Mouse (Mus musculus) spleen, postnatal 4 days (tissue): ENCODE data around the gene Tmprss7.

ENCODE experiments used
- DNase-seq, 2 experiments: peaks; one replicate each; pipeline ENCODE4 v3.0.0; 2022; ENCODE audit warnings: low spot score in 2 of 2

Gene Tmprss7

DNA sequence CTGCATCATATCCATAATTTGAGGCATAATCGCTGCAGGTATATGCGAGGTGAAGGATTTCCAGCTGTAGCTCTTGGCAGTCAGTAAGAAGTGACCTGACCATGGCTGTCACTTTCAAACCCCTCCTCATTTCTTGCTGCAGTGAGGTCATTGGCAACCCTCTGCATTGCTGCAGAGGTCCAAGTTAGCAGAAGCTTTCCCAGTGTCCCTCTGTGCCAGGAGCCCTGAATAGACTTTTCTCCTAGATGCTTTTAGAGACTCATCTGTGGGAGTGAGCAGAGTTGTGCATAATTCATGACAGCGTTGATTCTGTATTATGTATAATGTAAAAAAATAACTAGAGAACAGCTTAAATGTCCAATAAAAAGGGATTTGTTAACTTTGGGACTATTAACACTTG lies 8.2 kb downstream of the Tmprss7 start:
- no peak for DNase-seq

DNA sequence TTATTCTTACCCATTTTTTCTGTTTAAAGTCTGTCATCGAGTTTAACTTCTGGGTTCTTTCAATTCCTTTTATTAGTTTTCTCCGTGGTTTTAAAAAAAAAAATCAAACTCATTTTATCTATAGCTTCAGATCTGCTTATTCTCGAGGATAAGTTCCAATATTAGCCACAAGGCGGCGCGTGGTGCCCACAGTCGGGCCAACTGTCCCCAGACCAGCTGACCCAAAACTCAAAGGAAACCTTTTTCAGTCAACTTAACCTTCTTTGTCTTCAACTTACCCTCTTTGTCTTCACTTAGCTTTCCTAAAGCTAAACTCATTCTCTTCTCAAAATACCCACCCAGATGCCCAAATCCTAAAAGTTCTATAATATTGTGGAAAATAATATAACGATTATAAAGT lies 8.6 kb downstream of the Tmprss7 start:
- peak; percentile 37 to 75 for DNase-seq

- DNase-seq: no peak
Observed at GRCm38 (mm10) chr16:45676462-45676861, 17.0 kb downstream of the Tmprss7 start.

DNA sequence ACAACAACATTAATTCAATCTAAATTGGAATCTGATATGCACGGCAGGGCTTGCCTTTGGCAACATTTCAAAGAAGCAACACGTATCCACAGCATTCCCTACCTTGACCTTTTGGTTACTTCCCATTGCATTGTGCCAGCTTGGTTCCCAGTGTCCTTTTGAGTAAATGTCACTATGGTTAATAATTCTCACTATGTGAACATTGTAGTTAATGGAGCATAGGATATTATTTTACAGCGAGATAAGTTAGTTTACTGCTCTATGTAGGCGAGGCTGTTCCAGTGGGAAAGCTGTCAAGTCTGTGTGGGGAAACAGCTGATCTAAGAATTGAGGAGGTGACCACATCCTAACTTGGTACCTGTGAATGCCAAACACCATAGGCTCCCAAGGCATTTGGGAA lies 23.5 kb downstream of the Tmprss7 start:
- no peak for DNase-seq

GRCm38 (mm10) chr16:45668178-45668577 lies 25.3 kb downstream of the Tmprss7 start:
- DNase-seq: no peak

GRCm38 (mm10) chr16:45666136-45666535 lies 27.3 kb downstream of the Tmprss7 start:
- DNase-seq: no peak

- DNase-seq: no peak
Observed at GRCm38 (mm10) chr16:45662381-45662780, 31.1 kb downstream of the Tmprss7 start.

DNA sequence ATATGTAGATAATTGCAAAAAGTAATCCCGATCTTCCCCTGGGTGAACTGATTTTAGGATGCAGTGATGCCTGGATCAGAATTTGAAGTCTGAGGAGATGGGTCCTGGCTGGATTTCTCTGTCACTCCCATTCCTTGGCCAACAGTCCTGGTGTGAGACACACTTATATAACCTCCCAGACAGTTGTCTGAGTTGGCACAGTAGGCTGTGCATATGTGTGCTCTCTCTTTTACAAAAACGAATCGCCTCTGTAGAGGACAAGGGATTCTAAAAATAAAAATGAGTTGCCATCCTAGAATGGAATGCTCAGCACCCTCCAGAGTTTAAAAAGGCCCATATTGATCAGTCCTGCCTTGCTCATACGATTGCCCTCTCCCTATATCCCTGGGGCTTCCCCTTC lies 33.9 kb downstream of the Tmprss7 start:
- no peak for DNase-seq

DNA sequence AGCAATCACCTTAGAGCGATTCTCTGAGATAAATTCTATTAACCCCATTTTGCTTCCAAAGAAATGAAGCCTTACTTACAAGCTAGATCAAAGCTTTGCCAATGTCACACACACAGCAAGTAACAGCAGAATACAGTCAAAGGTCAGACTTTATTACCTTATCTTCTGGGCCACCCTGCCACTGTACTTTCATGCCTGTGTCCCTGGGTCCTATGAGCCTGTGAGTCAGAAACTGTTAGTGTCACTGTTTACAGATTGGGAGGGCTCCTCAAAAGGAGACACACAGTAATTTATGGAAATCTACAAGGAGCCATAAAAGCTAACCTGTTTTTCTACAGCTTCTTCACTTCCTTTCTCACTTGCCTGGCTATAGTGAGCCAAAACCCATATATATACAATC lies 35.2 kb downstream of the Tmprss7 start:
- no peak for DNase-seq

DNA sequence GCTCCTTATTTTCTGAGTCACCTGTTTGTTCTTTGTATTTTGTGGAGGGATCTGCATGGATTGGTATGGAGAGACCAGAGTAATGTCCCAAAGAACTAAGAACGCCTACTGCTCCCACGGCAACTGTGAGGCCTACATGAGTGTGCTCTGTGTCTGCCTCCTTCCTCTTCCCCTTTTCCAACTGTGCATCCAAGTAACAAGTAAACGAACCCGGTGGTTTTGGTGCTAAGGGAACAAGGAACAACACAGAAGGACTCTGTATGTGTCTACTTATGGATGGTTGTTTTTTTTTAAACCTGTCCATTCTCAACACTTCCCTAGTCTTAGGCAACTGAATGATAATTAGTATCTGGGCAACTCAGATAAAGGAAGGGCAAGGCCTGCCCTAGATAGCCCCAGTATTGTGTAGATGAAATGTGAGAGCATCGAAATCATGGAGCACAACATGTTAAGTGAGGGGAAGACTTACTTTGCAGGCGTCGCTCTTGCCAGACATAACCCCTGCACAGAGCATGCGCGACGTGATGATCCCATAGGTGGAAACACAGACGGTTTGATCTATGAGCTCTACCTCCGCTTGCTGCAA lies 35.8 kb downstream of the Tmprss7 start:
- DNase-seq: no peak

- no peak for DNase-seq
Observed at GRCm38 (mm10) chr16:45654465-45654864, 39.0 kb downstream of the Tmprss7 start.

- DNase-seq: peak in 1 of 2 experiments; percentile 63
Observed at GRCm38 (mm10) chr16:45653934-45654332, 39.5 kb downstream of the Tmprss7 start, which contains the start of gene BC016579. Gene BC016579, minus strand, starts transcription at chr16:45654068.

GRCm38 (mm10) chr16:45653009-45653933 lies 40.2 kb downstream of the Tmprss7 start:
- DNase-seq: no peak

GRCm38 (mm10) chr16:45651497-45651896 lies 42.0 kb downstream of the Tmprss7 start:
- DNase-seq: no peak

GRCm38 (mm10) chr16:45644380-45644779 lies 49.1 kb downstream of the Tmprss7 start:
- no peak for DNase-seq

DNA sequence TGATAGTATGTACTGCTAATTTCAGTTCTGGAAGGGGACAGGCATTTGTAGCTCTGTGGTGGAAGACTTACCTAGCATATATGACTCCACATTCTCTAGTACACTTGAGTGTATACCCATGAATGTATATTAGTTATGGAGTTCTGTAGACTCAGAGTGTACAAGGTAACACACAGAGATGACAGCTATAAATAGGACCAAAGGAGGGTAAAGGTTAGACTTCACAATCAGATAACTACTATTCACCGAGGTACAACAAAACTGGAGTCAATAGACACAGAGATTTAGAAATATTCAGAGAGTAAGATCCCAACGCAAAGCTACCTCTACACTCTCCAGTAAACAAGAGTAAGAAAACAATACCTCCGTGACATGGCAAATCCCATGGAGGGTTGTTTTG lies 49.5 kb downstream of the Tmprss7 start:
- DNase-seq: no peak

GRCm38 (mm10) chr16:45641301-45641700 lies 52.2 kb downstream of the Tmprss7 start:
- DNase-seq: no peak

DNA sequence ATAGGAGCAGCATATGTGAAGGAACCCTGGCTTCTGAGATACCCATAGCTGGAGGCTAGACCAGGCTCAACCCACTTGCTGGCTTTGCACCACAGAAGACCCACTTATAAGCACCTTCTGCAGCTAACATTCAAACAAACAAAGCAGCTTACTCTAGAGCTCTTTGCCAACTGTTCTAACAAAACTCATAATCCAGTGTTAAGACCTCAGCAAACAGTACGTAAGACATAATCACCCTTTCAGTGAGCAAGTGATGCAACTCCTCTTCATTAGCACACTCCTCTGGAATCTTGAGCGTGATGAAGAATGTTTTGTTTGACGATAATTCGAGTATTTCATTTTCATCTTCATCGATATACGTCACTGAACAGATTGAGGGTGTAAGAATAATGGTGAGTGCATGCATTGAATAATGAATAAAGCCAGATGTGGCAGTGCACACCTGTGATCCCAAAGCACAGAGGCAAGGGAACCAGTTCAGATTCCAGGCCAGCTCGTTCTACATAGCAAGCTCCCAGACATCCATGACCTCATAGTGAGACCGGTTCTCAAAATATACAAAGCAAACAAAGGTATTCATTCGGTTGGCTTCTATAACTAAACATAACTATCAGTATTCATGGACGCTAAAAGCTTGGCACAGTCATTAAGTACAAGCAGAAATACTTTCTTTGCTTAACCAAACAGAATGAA lies 53.2 kb downstream of the Tmprss7 start:
- DNase-seq: no peak

- DNase-seq: no peak
Observed at GRCm38 (mm10) chr16:45635826-45636225, 57.6 kb downstream of the Tmprss7 start.

DNA sequence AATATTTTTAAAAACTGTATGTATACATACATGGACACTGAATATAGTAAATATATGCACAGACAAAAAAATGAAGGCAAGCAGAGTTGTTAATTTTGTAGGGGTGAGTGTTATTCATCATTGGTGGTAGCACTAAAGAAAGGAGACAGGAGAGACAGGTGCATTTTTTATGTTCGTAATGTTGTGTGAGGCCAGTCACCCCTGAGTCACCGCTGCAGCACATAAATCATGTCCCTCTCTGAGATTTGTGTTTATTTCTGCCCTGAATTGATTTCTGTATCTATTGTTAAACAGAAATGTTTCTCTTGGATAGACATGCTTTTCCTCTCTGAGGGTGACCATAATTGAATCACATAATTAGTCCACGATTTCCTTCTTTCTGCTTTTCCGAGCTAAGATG lies 61.0 kb downstream of the Tmprss7 start:
- no peak for DNase-seq

DNA sequence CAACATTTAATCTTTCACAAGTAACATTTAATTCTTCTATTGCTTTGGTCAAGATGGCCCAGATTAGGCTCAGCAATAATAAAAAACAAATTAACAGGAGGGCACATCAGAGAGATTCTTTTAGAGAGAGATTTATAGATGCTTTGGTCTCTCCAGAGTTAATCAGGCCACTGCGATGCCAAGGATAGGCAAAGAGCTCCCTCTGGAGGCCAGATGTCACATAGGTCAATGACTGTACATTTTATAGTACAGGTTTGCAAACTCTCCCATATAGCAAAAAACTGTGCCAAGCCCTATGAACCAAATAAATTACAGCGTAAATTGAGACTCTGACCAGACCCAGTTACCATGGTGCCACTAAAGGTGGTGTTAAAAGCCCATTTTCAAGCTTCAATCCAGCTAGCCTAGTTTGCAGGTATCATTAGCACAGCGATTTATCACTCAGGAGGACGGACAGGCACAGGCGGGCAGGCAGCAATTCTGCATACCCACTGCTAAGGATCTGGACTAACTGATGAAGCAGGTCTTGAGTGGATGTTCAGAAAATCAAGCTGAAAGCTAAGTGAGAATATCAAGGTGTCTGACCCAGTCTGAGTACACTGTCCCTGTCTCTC lies 63.0 kb downstream of the Tmprss7 start:
- peak; percentile 40 to 76 for DNase-seq

GRCm38 (mm10) chr16:45629497-45630105 lies 63.9 kb downstream of the Tmprss7 start:
- no peak for DNase-seq
